Mouse (Mus musculus) liver, embryonic 14.5 days (tissue): ENCODE results near the gene Nploc4. TPM values are rescaled to one million over a fixed set of nuclear protein-coding genes. Genes with fewer than 3 reads are reported as not detected.

Experiments used
- ATAC-seq: fragments of 200-750 bp; cut with Nextera tagmentation; 2 replicates; pipeline ENCODE4 v1.8.0; 2017; ENCODE audit warnings: moderate number of reproducible peaks, mild to moderate bottlenecking, moderate library complexity; ENCODE audit not compliant: insufficient read depth
- DNase-seq, 3 experiments: peaks; one replicate each; pipeline ENCODE4 v3.0.0-alpha.2; 2012 to 2013; ENCODE audit warnings: low read depth in 3 of 3, low spot score in 3 of 3
- H3K27ac ChIP-seq: fragments of 300-500 bp; sonication (generic); 2 replicates; pipeline ENCODE4 v1.5.1; 2014; ENCODE audit warnings: moderate library complexity, mild to moderate bottlenecking, control low read depth, inconsistent platforms
- H3K27me3 ChIP-seq: fragments of 300-500 bp; sonication (generic); 2 replicates; pipeline ENCODE4 v1.6.1; 2014; ENCODE audit warnings: mild to moderate bottlenecking, low read length, moderate library complexity; ENCODE audit not compliant: control insufficient read depth, insufficient read depth
- H3K36me3 ChIP-seq: fragments of 300-500 bp; sonication (generic); replicated peaks from 2 replicates; pipeline ENCODE4 v1.6.1; 2014; ENCODE audit warnings: low read depth; ENCODE audit not compliant: control insufficient read depth, insufficient read depth
- H3K4me1 ChIP-seq, 2 experiments: fragments of 200-500 bp in 1 of 2; fragments of 300-500 bp in 1 of 2; sonication (generic) in 1 of 2; replicated peaks; 2 replicates each; pipeline ENCODE4 v1.6.1; 2012 to 2014; ENCODE audit warnings: antibody characterized with exemption in 1 of 2, inconsistent platforms in 1 of 2, low read length in 1 of 2; ENCODE audit not compliant: control insufficient read depth in 2 of 2, insufficient read depth in 2 of 2
- H3K4me2 ChIP-seq: fragments of 300-500 bp; sonication (generic); 2 replicates; pipeline ENCODE4 v1.6.1; 2014; ENCODE audit warnings: low read depth, mild to moderate bottlenecking, control low read depth, moderate library complexity
- H3K4me3 ChIP-seq, 2 experiments: fragments of 200-500 bp in 1 of 2; fragments of 300-500 bp in 1 of 2; sonication (generic) in 1 of 2; 2 replicates each; pipeline ENCODE4 v1.5.1; 2012 to 2014; ENCODE audit warnings: low read depth in 2 of 2, low read length in 2 of 2, mild to moderate bottlenecking in 2 of 2, control low read depth in 1 of 2, inconsistent platforms in 1 of 2, moderate library complexity in 1 of 2; ENCODE audit not compliant: insufficient read depth in 1 of 2
- H3K9ac ChIP-seq: fragments of 300-500 bp; sonication (generic); replicated peaks from 2 replicates; pipeline ENCODE4 v1.6.1; 2014; ENCODE audit warnings: mild to moderate bottlenecking, control low read depth, moderate library complexity
- H3K9me3 ChIP-seq: fragments of 300-500 bp; sonication (generic); 2 replicates; pipeline ENCODE4 v1.6.1; 2016; ENCODE audit warnings: low read length, mixed read lengths; ENCODE audit not compliant: control insufficient read depth
- CTCF ChIP-seq: IDR thresholded peaks from 2 replicates; pipeline ENCODE4 v1.5.1; 2016; ENCODE audit warnings: antibody characterized with exemption, low read depth, control low read depth
- EP300 ChIP-seq: IDR thresholded peaks from 2 replicates; pipeline ENCODE4 v1.6.1; 2016; ENCODE audit warnings: antibody characterized with exemption, low read depth
- WGBS: fragments of 180-500 bp; shearing (Covaris S2); extraction: QIAGEN DNeasy Blood & Tissue Kit; methylation state at CpG from one replicate; pipeline ENCODE4 v1.1.7; 2014; ENCODE audit not compliant: insufficient replicate concordance; 5-methylcytosine and 5-hydroxymethylcytosine counted together
- polyA plus RNA-seq, 2 experiments: library from polyadenylated mRNA; depleted of rRNA in 1 of 2; stranded (reverse) in 1 of 2; unstranded in 1 of 2; fragments of >200 nt; fragmentation: Nextera tagmentation in 1 of 2; extraction: Ambion mirVana in 1 of 2; gene quantifications; 2 replicates each; pipeline versions ENCODE4 v1.2.1 to v1.2.3; 2012 to 2014

Nploc4 gene
- polyA plus RNA-seq, 2 experiments = 21.1 to 21.2 TPM

DNA sequence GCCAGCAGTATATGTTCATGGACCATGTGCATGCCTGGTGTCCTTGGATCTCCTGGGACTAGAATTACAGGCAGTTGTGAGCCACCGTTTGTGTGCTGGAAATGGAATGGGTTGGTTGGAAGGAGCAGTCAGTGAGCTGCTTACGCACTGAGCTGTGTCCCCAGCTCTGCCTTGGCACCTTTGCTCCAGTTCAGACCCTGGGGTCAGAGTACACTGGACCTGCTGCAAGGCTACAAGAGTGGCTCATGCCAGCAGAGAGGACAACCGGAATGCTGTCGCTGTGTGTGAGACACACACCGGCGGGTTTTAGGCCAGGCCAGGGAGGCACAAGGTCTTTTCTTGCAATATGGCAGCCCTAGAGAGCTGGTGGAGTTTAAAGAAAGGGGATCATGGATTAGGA lies 34.5 kb upstream of the Nploc4 start:
- ATAC-seq (no peak), DNase-seq (no peak)

DNA sequence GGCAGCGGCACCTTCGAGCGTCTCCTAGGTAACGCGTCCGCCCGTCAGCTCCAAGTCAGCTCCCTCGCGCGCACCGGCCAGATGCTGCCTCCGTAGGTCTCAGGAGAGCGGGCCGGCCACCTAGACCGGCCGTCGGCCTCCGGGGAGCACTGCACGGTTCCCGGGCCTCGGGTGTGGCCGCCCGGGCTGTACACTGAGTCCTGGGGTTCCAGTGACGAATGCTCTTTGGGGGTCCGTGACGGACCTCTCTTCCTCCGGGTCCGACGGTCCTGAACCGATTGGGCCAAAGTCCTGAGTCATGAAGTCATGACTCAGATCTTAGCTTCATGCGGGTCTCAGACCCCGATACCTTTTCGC lies 30.2 kb upstream of the Nploc4 start:
- Histone ChIP-seq H3K4me3 (peak overlapping the region; percentile 78 to 99), H3K9ac (peak overlapping the region; percentile 86), H3K9me3 (no peaks in the 10 kb centered on the region), H3K36me3 (peaks cover 26% of the 10 kb centered on the region), H3K27me3 (no peaks in the 10 kb centered on the region), H3K27ac (peak overlapping the region; percentile 41), H3K4me1 (peaks cover 10 to 13% of the 10 kb centered on the region in 2 experiments), H3K4me2 (peak overlapping the region; percentile 98)
- ATAC-seq (peak; percentile 70), DNase-seq (no peak)
- TF ChIP-seq CTCF (no peak), EP300 (no peak)
- WGBS = under 1% methylated on average over 33 of the region's 33 CpGs

More for the DNA sequence above, 34.5 kb upstream of the Nploc4 start:
- Histone ChIP-seq H3K4me2 (no peak overlapping the region), H3K36me3 (peaks cover 54% of the 10 kb centered on the region), H3K4me3 (no peak overlapping the region), H3K27me3 (no peaks in the 10 kb centered on the region), H3K9me3 (no peaks in the 10 kb centered on the region), H3K4me1 (peaks cover 6 to 7% of the 10 kb centered on the region in 2 experiments), H3K27ac (no peak overlapping the region), H3K9ac (no peak overlapping the region)
- 88% methylated on average over 6 of the region's 6 CpGs for WGBS
- TF ChIP-seq EP300 (no peak), CTCF (no peak)

DNA sequence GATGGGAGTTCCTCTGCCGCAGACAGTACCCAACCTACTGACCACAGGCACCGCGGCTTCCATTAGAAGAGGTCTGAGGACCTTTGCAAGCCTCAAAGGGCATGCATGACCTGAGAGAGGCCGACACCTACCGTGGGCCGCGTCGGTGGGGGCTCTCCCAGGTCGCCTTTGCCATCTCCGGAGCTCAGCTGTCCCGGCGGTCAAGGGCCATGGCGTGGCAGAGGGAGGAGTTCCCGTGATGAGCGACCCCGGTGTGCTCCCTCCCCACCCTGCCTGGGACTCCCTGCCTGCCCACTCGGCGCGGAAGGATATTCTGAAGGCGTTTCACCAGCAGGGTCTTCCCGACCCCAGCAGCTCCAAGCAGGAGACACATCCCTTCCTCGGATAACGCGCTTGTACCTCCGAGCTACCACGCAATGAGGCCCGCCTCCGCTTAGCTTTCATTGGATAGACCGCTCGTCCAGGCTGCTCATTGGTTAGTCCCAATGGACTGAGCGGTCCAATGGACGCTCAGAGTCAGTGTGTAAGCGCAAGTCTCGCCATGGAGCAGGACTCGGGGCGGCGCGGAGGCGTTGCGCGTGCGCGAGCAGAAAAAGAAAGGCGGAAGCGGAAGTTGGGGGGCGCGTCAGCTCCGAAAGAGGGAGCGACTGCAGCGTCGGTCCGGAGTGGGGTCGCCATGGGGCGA lies 29.7 kb upstream of the Nploc4 start, which contains the start of gene Arl16:
Gene Arl16, minus strand, starts transcription at position 557 of the 685 bp plus-strand sequence.
- DNase-seq (peak; percentile 98 to 99 (median 98)), ATAC-seq (peak; percentile 100)
- Histone ChIP-seq H3K9me3 (no peaks in the 10 kb centered on the region), H3K27ac (peak within 1 kb of the TSS; percentile 41), H3K4me3 (peak within 1 kb of the TSS; percentile 88 to 99), H3K27me3 (no peaks in the 10 kb centered on the region), H3K9ac (peak within 1 kb of the TSS; percentile 86), H3K36me3 (peaks cover 24% of the 10 kb centered on the region), H3K4me2 (peak within 1 kb of the TSS; percentile 98), H3K4me1 (peaks cover 10 to 13% of the 10 kb centered on the region in 2 experiments)
- WGBS = 0% methylated on average over 52 of the region's 54 CpGs
- no peak; the same call in 1 of the 2 replicates for TF ChIP-seq CTCF
- no peak for TF ChIP-seq EP300

DNA sequence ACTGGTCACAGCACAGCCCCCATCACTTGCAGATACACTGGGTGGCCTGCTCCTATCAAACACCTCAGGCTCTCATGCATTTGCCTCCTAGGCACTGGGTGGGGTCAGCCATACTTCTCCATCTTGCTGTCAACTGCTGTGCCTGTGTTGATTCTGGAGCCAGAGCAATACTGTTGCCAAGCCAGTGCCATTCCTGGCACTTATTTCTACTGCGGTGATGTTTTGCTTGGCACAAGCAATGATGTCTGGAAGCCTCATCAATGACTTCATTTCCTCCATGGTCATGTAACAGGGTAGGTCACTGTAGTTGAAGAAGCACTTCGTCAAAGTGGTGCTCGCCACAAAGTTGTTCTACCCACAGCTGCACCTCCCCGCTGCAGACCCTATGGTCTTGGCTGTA lies 28.0 kb upstream of the Nploc4 start:
- H3K9me3 ChIP-seq = no peaks in the 10 kb centered on the region
- no peak overlapping the region for H3K4me3 ChIP-seq
- H3K4me1 ChIP-seq = peaks cover 10 to 13% of the 10 kb centered on the region in 2 experiments
- TF ChIP-seq CTCF (no peak), EP300 (no peak)
- no peak overlapping the region for H3K4me2 ChIP-seq
- no peak overlapping the region for H3K27ac ChIP-seq
- no peaks in the 10 kb centered on the region for H3K27me3 ChIP-seq
- no peak for DNase-seq
- ATAC-seq = no peak
- no peak overlapping the region for H3K9ac ChIP-seq
- 76% methylated on average over 4 of the region's 4 CpGs for WGBS
- peaks cover 21% of the 10 kb centered on the region for H3K36me3 ChIP-seq

DNA sequence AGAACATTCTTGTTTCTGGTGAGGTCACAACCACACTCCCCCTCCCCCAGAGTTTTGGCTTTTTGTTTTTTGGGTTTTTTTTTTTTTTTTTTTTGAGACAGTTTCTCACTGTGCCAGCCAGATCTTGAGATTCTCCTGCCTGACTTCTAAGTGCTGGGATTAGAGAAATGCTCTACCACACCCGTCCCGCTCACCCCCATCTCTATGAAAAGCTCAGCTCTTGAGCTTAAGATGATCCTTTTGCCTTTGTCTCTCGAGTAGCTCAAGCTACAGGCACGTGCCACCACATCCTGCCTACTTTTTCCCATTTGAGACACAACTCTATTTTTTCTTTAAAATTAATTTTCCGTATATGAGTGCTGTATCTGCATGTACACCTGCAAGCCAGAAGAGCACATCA lies 26.9 kb upstream of the Nploc4 start:
- H3K4me2 ChIP-seq = no peak overlapping the region
- 78% methylated on average over 5 of the region's 5 CpGs for WGBS
- H3K27me3 ChIP-seq = no peaks in the 10 kb centered on the region
- peaks cover 18% of the 10 kb centered on the region for H3K36me3 ChIP-seq
- H3K27ac ChIP-seq = no peak overlapping the region
- H3K4me1 ChIP-seq = peaks cover 10 to 13% of the 10 kb centered on the region in 2 experiments
- ATAC-seq (no peak), DNase-seq (no peak)
- no peaks in the 10 kb centered on the region for H3K9me3 ChIP-seq
- no peak overlapping the region for H3K4me3 ChIP-seq
- no peak overlapping the region for H3K9ac ChIP-seq
- no peak for TF ChIP-seq EP300
- TF ChIP-seq CTCF = no peak
